Mouse (Mus musculus) ovary, postnatal 14 days (tissue): ENCODE measurements around the gene Slc30a5.
A peak's percentile ranks its signal among the peaks of the same experiment; 100 is the strongest.
"Not testable (repeated sequence)": the region's sequence is repeated elsewhere in the genome, so short reads cannot be mapped to it uniquely, and the experiment has no call there.

Experiments used
- DNase-seq: peaks from one replicate; pipeline ENCODE4 v3.0.0; 2022; ENCODE audit warnings: low spot score

Gene Slc30a5

GRCm38 (mm10) chr13:100832741-100833639 lies at the start of gene Slc30a5:
Gene Slc30a5 (minus strand): TSS chr13:100833427.
- DNase-seq: peak; percentile 97

- no peak for DNase-seq
Measured at GRCm38 (mm10) chr13:100881944-100882343, 48.7 kb upstream of the Slc30a5 start.

GRCm38 (mm10) chr13:100879806-100880205 lies 46.6 kb upstream of the Slc30a5 start:
- no peak for DNase-seq

- no peak for DNase-seq
Measured at GRCm38 (mm10) chr13:100879326-100879725, 46.1 kb upstream of the Slc30a5 start.

GRCm38 (mm10) chr13:100878264-100878663 lies 45.0 kb upstream of the Slc30a5 start:
- DNase-seq: no peak

GRCm38 (mm10) chr13:100877703-100878102 lies 44.5 kb upstream of the Slc30a5 start:
- DNase-seq: no peak

- no peak for DNase-seq
Measured at GRCm38 (mm10) chr13:100875103-100875502, 41.9 kb upstream of the Slc30a5 start.

- DNase-seq: no peak
Measured at GRCm38 (mm10) chr13:100874588-100874987, 41.4 kb upstream of the Slc30a5 start.

- DNase-seq: no peak
Measured at GRCm38 (mm10) chr13:100873530-100873929, 40.3 kb upstream of the Slc30a5 start.

- DNase-seq: no peak
Measured at GRCm38 (mm10) chr13:100871445-100872171, 38.4 kb upstream of the Slc30a5 start.

GRCm38 (mm10) chr13:100869813-100870212 lies 36.6 kb upstream of the Slc30a5 start:
- no peak for DNase-seq

GRCm38 (mm10) chr13:100866311-100866710 lies 33.1 kb upstream of the Slc30a5 start:
- no peak for DNase-seq

- no peak for DNase-seq
Measured at GRCm38 (mm10) chr13:100865744-100866143, 32.5 kb upstream of the Slc30a5 start.

- not testable (repeated sequence) for DNase-seq
Measured at GRCm38 (mm10) chr13:100863914-100864313, 30.7 kb upstream of the Slc30a5 start.

GRCm38 (mm10) chr13:100859117-100859516 lies 25.9 kb upstream of the Slc30a5 start:
- DNase-seq: no peak

GRCm38 (mm10) chr13:100854174-100854573 lies 20.9 kb upstream of the Slc30a5 start:
- DNase-seq: no peak

GRCm38 (mm10) chr13:100853120-100853519 lies 19.9 kb upstream of the Slc30a5 start:
- DNase-seq: no peak

- DNase-seq: no peak
Measured at GRCm38 (mm10) chr13:100849137-100849536, 15.9 kb upstream of the Slc30a5 start.

- peak; percentile 37 for DNase-seq
Measured at GRCm38 (mm10) chr13:100846891-100847579, 13.8 kb upstream of the Slc30a5 start.

- DNase-seq: no peak
Measured at GRCm38 (mm10) chr13:100846254-100846653, 13.0 kb upstream of the Slc30a5 start.

- no peak for DNase-seq
Measured at GRCm38 (mm10) chr13:100843944-100844343, 10.7 kb upstream of the Slc30a5 start.

- DNase-seq: no peak
Measured at GRCm38 (mm10) chr13:100843016-100843725, 9.9 kb upstream of the Slc30a5 start.
